Mouse (Mus musculus) frontal cortex, postnatal 25 days (tissue): Measurements from ENCODE around the gene Ston2.
"Not testable (repeated sequence)": the region's sequence is repeated elsewhere in the genome, so short reads cannot be mapped to it uniquely, and the experiment has no call there.

Source experiments
- DNase-seq, 2 experiments: peaks; one replicate each; pipeline ENCODE4 v3.0.0; 2022; ENCODE audit warnings: low spot score in 2 of 2

Ston2 gene

GRCm38 (mm10) chr12:91591191-91591590, 197.0 kb downstream of the Ston2 start:
- no peak for DNase-seq

- DNase-seq: no peak
Measured at GRCm38 (mm10) chr12:91590716-91591115, 197.5 kb downstream of the Ston2 start.

GRCm38 (mm10) chr12:91589847-91590690, 198.1 kb downstream of the Ston2 start, which contains the start of gene Gtf2a1:
Gene Gtf2a1, minus strand, starts transcription at chr12:91590487.
- DNase-seq: peak; percentile 85 to 87

GRCm38 (mm10) chr12:91589542-91589846, 198.7 kb downstream of the Ston2 start:
- DNase-seq: no peak

GRCm38 (mm10) chr12:91588670-91589541, 199.3 kb downstream of the Ston2 start:
- peak; percentile 13 to 24 for DNase-seq

- DNase-seq: peak; percentile 83 to 85
Measured at GRCm38 (mm10) chr12:91588176-91588669, 200.0 kb downstream of the Ston2 start.

- DNase-seq: no peak
Measured at GRCm38 (mm10) chr12:91587491-91588033, 200.6 kb downstream of the Ston2 start.

- no peak for DNase-seq
Measured at GRCm38 (mm10) chr12:91587077-91587476, 201.1 kb downstream of the Ston2 start.

GRCm38 (mm10) chr12:91585815-91586214, 202.4 kb downstream of the Ston2 start:
- DNase-seq: not testable (repeated sequence)

GRCm38 (mm10) chr12:91585206-91585605, 203.0 kb downstream of the Ston2 start:
- no peak for DNase-seq

- no peak for DNase-seq
Measured at GRCm38 (mm10) chr12:91583409-91583808, 204.8 kb downstream of the Ston2 start.
